Mouse (Mus musculus) myocyte (in vitro differentiated cells): ENCODE data around the gene Dhrs7b.

Source experiments
- CEBPB ChIP-seq: IDR thresholded peaks from 2 replicates; pipeline ENCODE4 v1.6.1; 2011; ENCODE audit warnings: mild to moderate bottlenecking, moderate library complexity; ENCODE audit not compliant: poor library complexity, insufficient read depth, severe bottlenecking
- E2F4 ChIP-seq: IDR thresholded peaks from one replicate; pipeline ENCODE4 v1.6.1; 2011; ENCODE audit warnings: mild to moderate bottlenecking, control low read depth, moderate library complexity; ENCODE audit not compliant: insufficient read depth
- MYOG ChIP-seq, 3 experiments: IDR thresholded peaks; one replicate each; pipeline ENCODE4 v1.6.1; 2011; ENCODE audit warnings: control low read depth in 2 of 3, low read depth in 2 of 3, mild to moderate bottlenecking in 2 of 3; ENCODE audit not compliant: insufficient read length in 2 of 3, control insufficient read depth in 1 of 3, insufficient read depth in 1 of 3
- POLR2A ChIP-seq: IDR thresholded peaks from one replicate; pipeline ENCODE4 v1.6.1; 2011; ENCODE audit warnings: low read depth, mild to moderate bottlenecking, control low read depth, moderate library complexity; ENCODE audit not compliant: insufficient read length
- POLR2AphosphoS2 ChIP-seq: IDR thresholded peaks from one replicate; pipeline ENCODE4 v1.6.1; 2011; ENCODE audit warnings: low read depth, control low read depth; ENCODE audit not compliant: insufficient read length
- TCF12 ChIP-seq: IDR thresholded peaks from one replicate; pipeline ENCODE4 v1.6.1; 2011; ENCODE audit warnings: mild to moderate bottlenecking, control low read depth; ENCODE audit not compliant: poor library complexity, insufficient read depth, severe bottlenecking

DNA sequence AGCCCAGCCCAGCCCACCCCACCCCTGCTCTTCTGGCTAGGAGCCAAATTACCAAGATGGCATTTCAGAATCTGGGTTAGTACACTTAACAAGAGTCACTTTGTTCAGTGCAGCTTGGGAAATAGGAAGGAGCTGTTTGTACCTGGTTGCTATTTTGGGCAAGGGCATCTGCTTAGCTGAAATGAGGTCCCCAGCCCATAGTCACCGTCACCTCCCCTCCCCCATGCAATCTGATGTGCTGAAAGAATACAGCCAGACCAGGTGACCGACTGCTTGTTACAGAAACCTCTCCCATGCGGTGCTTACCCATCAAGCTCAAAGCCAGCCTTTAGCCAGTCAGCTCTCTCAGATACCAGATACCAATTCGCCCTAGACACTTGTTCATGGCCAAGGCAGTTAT is 32.8 kb downstream of the Dhrs7b start:
- TF ChIP-seq E2F4 (no peak), TCF12 (no peak), POLR2A (no peak), MYOG (IDR thresholded peaks at IDR 0.05; ENCODE audit: control insufficient read depth in 1 of 3, insufficient read depth in 1 of 3, insufficient read length in 2 of 3, low read depth in 2 of 3) (no peak), CEBPB (no peak), POLR2AphosphoS2 (no peak)
